Mouse (Mus musculus) liver, postnatal 0 days (tissue): ENCODE results near the gene Defb19. TPM values are rescaled to one million over a fixed set of nuclear protein-coding genes. Genes with fewer than 3 reads are reported as not detected.

Experiments used
- ATAC-seq: fragments of 200-750 bp; cut with Nextera tagmentation; 2 replicates; pipeline ENCODE4 v1.8.0; 2017; ENCODE audit warnings: mild to moderate bottlenecking, moderate library complexity
- DNase-seq: peaks from one replicate; pipeline ENCODE4 v3.0.0-alpha.2; 2016
- H3K27ac ChIP-seq: fragments of 300-500 bp; sonication (generic); 2 replicates; pipeline ENCODE4 v1.5.1; 2014; ENCODE audit warnings: antibody characterized with exemption, moderate library complexity, mild to moderate bottlenecking, low read depth
- H3K27me3 ChIP-seq: fragments of 300-500 bp; sonication (generic); 2 replicates; pipeline ENCODE4 v1.6.1; 2014; ENCODE audit warnings: low read length, control low read depth, mixed read lengths; ENCODE audit not compliant: insufficient read depth
- H3K36me3 ChIP-seq: fragments of 300-500 bp; sonication (generic); replicated peaks from 2 replicates; pipeline ENCODE4 v1.6.1; 2014; ENCODE audit warnings: mild to moderate bottlenecking, control low read depth, low read length, moderate library complexity, mixed read lengths; ENCODE audit not compliant: insufficient read depth
- H3K4me1 ChIP-seq: fragments of 300-500 bp; sonication (generic); 2 replicates; pipeline ENCODE4 v1.6.1; 2014; ENCODE audit warnings: antibody characterized with exemption, mild to moderate bottlenecking, control low read depth; ENCODE audit not compliant: insufficient read depth
- H3K4me2 ChIP-seq: fragments of 300-500 bp; sonication (generic); 2 replicates; pipeline ENCODE4 v1.6.1; 2014; ENCODE audit warnings: low read depth, mild to moderate bottlenecking, low read length, moderate library complexity, mixed read lengths
- H3K4me3 ChIP-seq: fragments of 300-500 bp; sonication (generic); 2 replicates; pipeline ENCODE4 v1.5.1; 2014; ENCODE audit warnings: low read depth, low read length
- H3K9ac ChIP-seq: fragments of 300-500 bp; sonication (generic); replicated peaks from 2 replicates; pipeline ENCODE4 v1.6.1; 2014; ENCODE audit warnings: mild to moderate bottlenecking, moderate library complexity
- H3K9me3 ChIP-seq: fragments of 300-500 bp; sonication (generic); 2 replicates; pipeline ENCODE4 v1.6.1; 2016; ENCODE audit warnings: mild to moderate bottlenecking, control low read depth, low read length, mixed read lengths
- CTCF ChIP-seq: sonication (generic); IDR thresholded peaks from 2 replicates; pipeline ENCODE4 v1.5.1; 2016; ENCODE audit warnings: antibody characterized with exemption, low read depth
- EP300 ChIP-seq: IDR thresholded peaks from 2 replicates; pipeline ENCODE4 v1.6.1; 2016; ENCODE audit warnings: antibody characterized with exemption, low read depth, mild to moderate bottlenecking
- WGBS: fragments of 180-500 bp; shearing (Covaris S2); extraction: QIAGEN DNeasy Blood & Tissue Kit; methylation state at CpG from one replicate; pipeline ENCODE4 v1.1.7; 2014; ENCODE audit not compliant: insufficient replicate concordance; 5-methylcytosine and 5-hydroxymethylcytosine counted together
- polyA plus RNA-seq: library from polyadenylated mRNA; unstranded; fragments of >200 nt; fragmentation: Nextera tagmentation; extraction: Ambion mirVana; gene quantifications from 2 replicates; pipeline ENCODE4 v1.2.1, GENCODE M21; 2015

The Defb19 gene
- polyA plus RNA-seq, 1 experiment from 2014 or later, result not detected

GRCm38 (mm10) chr2:152600076-152600475 lies 20.0 kb upstream of the Defb19 start:
- no peaks in the 10 kb centered on the region for H3K4me1 ChIP-seq
- H3K4me3 ChIP-seq, result no peak overlapping the region
- ATAC-seq (no peak), DNase-seq (no peak)
- no peak overlapping the region for H3K27ac ChIP-seq
- no peaks in the 10 kb centered on the region for H3K27me3 ChIP-seq
- no peaks in the 10 kb centered on the region for H3K9me3 ChIP-seq
- H3K4me2 ChIP-seq, result no peak overlapping the region
- 72% methylated on average over 6 of the region's 6 CpGs for WGBS
- H3K9ac ChIP-seq, result no peak overlapping the region
- no peaks in the 10 kb centered on the region for H3K36me3 ChIP-seq
- TF ChIP-seq EP300 (no peak), CTCF (no peak)

GRCm38 (mm10) chr2:152599299-152599698 lies 19.2 kb upstream of the Defb19 start, which contains the start of gene Defb45:
Defb45 (minus strand) TSS chr2:152599399.
- Histone ChIP-seq H3K27me3 (no peaks in the 10 kb centered on the region), H3K4me2 (no peak within 1 kb of the TSS), H3K27ac (no peak within 1 kb of the TSS), H3K4me3 (no peak within 1 kb of the TSS), H3K9ac (no peak within 1 kb of the TSS), H3K9me3 (no peaks in the 10 kb centered on the region), H3K4me1 (no peaks in the 10 kb centered on the region), H3K36me3 (no peaks in the 10 kb centered on the region)
- ATAC-seq (no peak), DNase-seq (no peak)
- 64% methylated on average over 7 of the region's 7 CpGs for WGBS
- TF ChIP-seq EP300 (no peak), CTCF (no peak)

GRCm38 (mm10) chr2:152589021-152589420 lies 8.9 kb upstream of the Defb19 start:
- H3K4me2 ChIP-seq, result no peak overlapping the region
- no peak overlapping the region for H3K4me3 ChIP-seq
- H3K27me3 ChIP-seq, result no peaks in the 10 kb centered on the region
- H3K4me1 ChIP-seq, result no peaks in the 10 kb centered on the region
- H3K9ac ChIP-seq, result no peak overlapping the region
- ATAC-seq (no peak), DNase-seq (no peak)
- no peak overlapping the region for H3K27ac ChIP-seq
- TF ChIP-seq EP300 (no peak), CTCF (no peak)
- H3K36me3 ChIP-seq, result no peaks in the 10 kb centered on the region
- 40% methylated on average over 6 of the region's 6 CpGs for WGBS
- no peaks in the 10 kb centered on the region for H3K9me3 ChIP-seq

GRCm38 (mm10) chr2:152588450-152588849 lies 8.3 kb upstream of the Defb19 start:
- 40% methylated on average over 2 of the region's 2 CpGs for WGBS
- Histone ChIP-seq H3K27ac (no peak overlapping the region), H3K9me3 (no peaks in the 10 kb centered on the region), H3K27me3 (no peaks in the 10 kb centered on the region), H3K4me2 (no peak overlapping the region), H3K9ac (no peak overlapping the region), H3K36me3 (no peaks in the 10 kb centered on the region), H3K4me1 (no peaks in the 10 kb centered on the region), H3K4me3 (no peak overlapping the region)
- ATAC-seq (no peak), DNase-seq (no peak)
- TF ChIP-seq EP300, result no peak
- no peak for TF ChIP-seq CTCF

GRCm38 (mm10) chr2:152586926-152587560 lies 6.9 kb upstream of the Defb19 start:
- DNase-seq, result peak; percentile 21
- Histone ChIP-seq H3K36me3 (no peaks in the 10 kb centered on the region), H3K27me3 (no peaks in the 10 kb centered on the region), H3K27ac (no peak overlapping the region), H3K4me2 (no peak overlapping the region), H3K9ac (no peak overlapping the region), H3K4me1 (no peaks in the 10 kb centered on the region), H3K9me3 (no peaks in the 10 kb centered on the region), H3K4me3 (no peak overlapping the region)
- 60% methylated on average over 4 of the region's 4 CpGs for WGBS
- peak; percentile 53 for TF ChIP-seq CTCF
- TF ChIP-seq EP300, result no peak
- ATAC-seq, result no peak

GRCm38 (mm10) chr2:152580612-152581011 lies 500 bp upstream of the Defb19 start:
- no peaks in the 10 kb centered on the region for H3K9me3 ChIP-seq
- no peak overlapping the region for H3K9ac ChIP-seq
- H3K36me3 ChIP-seq, result no peaks in the 10 kb centered on the region
- no peaks in the 10 kb centered on the region for H3K27me3 ChIP-seq
- TF ChIP-seq EP300, result no peak
- no peak for TF ChIP-seq CTCF
- H3K4me1 ChIP-seq, result no peaks in the 10 kb centered on the region
- no peak overlapping the region for H3K4me2 ChIP-seq
- ATAC-seq (no peak), DNase-seq (no peak)
- H3K4me3 ChIP-seq, result no peak overlapping the region
- no peak overlapping the region for H3K27ac ChIP-seq
- WGBS, result 76% methylated on average over 11 of the region's 11 CpGs

- ATAC-seq (no peak), DNase-seq (no peak)
- Histone ChIP-seq H3K36me3 (no peaks in the 10 kb centered on the region), H3K4me2 (no peak overlapping the region), H3K9me3 (no peaks in the 10 kb centered on the region), H3K4me1 (no peaks in the 10 kb centered on the region), H3K9ac (no peak overlapping the region), H3K4me3 (no peak overlapping the region), H3K27me3 (no peaks in the 10 kb centered on the region), H3K27ac (no peak overlapping the region)
- WGBS, result 77% methylated on average over 8 of the region's 8 CpGs
- TF ChIP-seq EP300 (no peak), CTCF (no peak)
These were observed 6.6 kb downstream of the Defb19 start for GRCm38 (mm10) chr2:152573484-152573883.
